Mouse (Mus musculus) lung, embryonic 15.5 days (tissue): ENCODE measurements around the gene Slc25a42. TPM values are rescaled to one million over a fixed set of nuclear protein-coding genes. Genes with fewer than 3 reads are reported as not detected.
A peak's percentile ranks its signal among the peaks of the same experiment; 100 is the strongest.

Experiments
- ATAC-seq: fragments of 200-750 bp; cut with Nextera tagmentation; 2 replicates; pipeline ENCODE4 v1.8.0; 2017; ENCODE audit warnings: moderate number of reproducible peaks, borderline replicate concordance; ENCODE audit not compliant: low FRiP score, low TSS enrichment; ENCODE audit errors: extremely low read depth
- H3K27ac ChIP-seq: fragments of 300-500 bp; sonication (generic); 2 replicates; pipeline ENCODE4 v1.5.1; 2015; ENCODE audit warnings: moderate library complexity, mild to moderate bottlenecking, inconsistent platforms
- H3K27me3 ChIP-seq: fragments of 300-500 bp; sonication (generic); 2 replicates; pipeline ENCODE4 v1.6.1; 2015; ENCODE audit warnings: inconsistent platforms
- H3K36me3 ChIP-seq: fragments of 300-500 bp; sonication (generic); 2 replicates; pipeline ENCODE4 v1.6.1; 2015; ENCODE audit warnings: inconsistent platforms
- H3K4me1 ChIP-seq: fragments of 300-500 bp; sonication (generic); 2 replicates; pipeline ENCODE4 v1.6.1; 2015; ENCODE audit warnings: inconsistent platforms
- H3K4me2 ChIP-seq: fragments of 300-500 bp; sonication (generic); 2 replicates; pipeline ENCODE4 v1.6.1; 2015; ENCODE audit warnings: inconsistent platforms, mild to moderate bottlenecking, moderate library complexity
- H3K4me3 ChIP-seq: fragments of 300-500 bp; sonication (generic); 2 replicates; pipeline ENCODE4 v1.5.1; 2015; ENCODE audit warnings: mild to moderate bottlenecking, inconsistent platforms
- H3K9ac ChIP-seq: fragments of 300-500 bp; sonication (generic); 2 replicates; pipeline ENCODE4 v1.6.1; 2015; ENCODE audit warnings: inconsistent platforms
- H3K9me3 ChIP-seq: fragments of 300-500 bp; sonication (generic); 2 replicates; pipeline ENCODE4 v1.6.1; 2016; ENCODE audit warnings: inconsistent platforms
- WGBS: fragments of 180-500 bp; shearing (Covaris S2); methylation state at CpG from one replicate; pipeline ENCODE4 v1.1.7; 2015; 5-methylcytosine and 5-hydroxymethylcytosine counted together
- polyA plus RNA-seq: library from polyadenylated mRNA; unstranded; fragments of >200 nt; fragmentation: Nextera tagmentation; extraction: Ambion mirVana; gene quantifications from 2 replicates; pipeline ENCODE4 v1.2.1, GENCODE M21; 2015

Gene Slc25a42
- polyA plus RNA-seq: 3.9 and 4.4 TPM in 2 replicates

- H3K9ac ChIP-seq: peak within 1 kb of the TSS; percentile 66
- H3K36me3 ChIP-seq: no peaks in the 10 kb centered on the region
- peak; percentile 98 for ATAC-seq
- H3K4me3 ChIP-seq: peak within 1 kb of the TSS; percentile 68
- H3K27ac ChIP-seq: peak within 1 kb of the TSS; percentile 38
- H3K4me1 ChIP-seq: peaks cover 16% of the 10 kb centered on the region
- WGBS: under 1% methylated on average over 66 of the region's 66 CpGs
- H3K9me3 ChIP-seq: no peaks in the 10 kb centered on the region
- peak within 1 kb of the TSS; percentile 99 for H3K4me2 ChIP-seq
- H3K27me3 ChIP-seq: no peaks in the 10 kb centered on the region
Measured at GRCm38 (mm10) chr8:70212112-70213055, at the start of gene Slc25a42. Gene Slc25a42, minus strand, starts transcription at chr8:70212305.

- Histone ChIP-seq H3K36me3 (peaks cover 93% of the 10 kb centered on the region), H3K4me3 (no peak overlapping the region), H3K4me1 (no peaks in the 10 kb centered on the region), H3K4me2 (no peak overlapping the region), H3K27me3 (no peaks in the 10 kb centered on the region), H3K27ac (no peak overlapping the region), H3K9me3 (no peaks in the 10 kb centered on the region), H3K9ac (no peak overlapping the region)
- WGBS: 69% methylated on average over 2 of the region's 2 CpGs
- ATAC-seq: peak; percentile 29; the same call in 1 of the 2 replicates
Measured at GRCm38 (mm10) chr8:70259043-70259442, 46.9 kb upstream of the Slc25a42 start.

- H3K27me3 ChIP-seq: no peaks in the 10 kb centered on the region
- WGBS: 65% methylated on average over 5 of the region's 5 CpGs
- no peaks in the 10 kb centered on the region for H3K9me3 ChIP-seq
- H3K4me2 ChIP-seq: no peak overlapping the region
- no peaks in the 10 kb centered on the region for H3K4me1 ChIP-seq
- no peak overlapping the region for H3K9ac ChIP-seq
- no peak overlapping the region for H3K4me3 ChIP-seq
- no peak overlapping the region for H3K27ac ChIP-seq
- H3K36me3 ChIP-seq: peaks cover 93% of the 10 kb centered on the region
- no peak for ATAC-seq
Measured at GRCm38 (mm10) chr8:70258600-70258999, 46.5 kb upstream of the Slc25a42 start.

GRCm38 (mm10) chr8:70257456-70257855 is 45.4 kb upstream of the Slc25a42 start:
- Histone ChIP-seq H3K4me1 (no peaks in the 10 kb centered on the region), H3K9me3 (no peaks in the 10 kb centered on the region), H3K4me2 (no peak overlapping the region), H3K4me3 (no peak overlapping the region), H3K36me3 (peaks cover 93% of the 10 kb centered on the region), H3K27me3 (no peaks in the 10 kb centered on the region), H3K27ac (no peak overlapping the region), H3K9ac (no peak overlapping the region)
- no peak; the same call in 1 of the 2 replicates for ATAC-seq
- 89% methylated on average over 3 of the region's 3 CpGs for WGBS

- Histone ChIP-seq H3K4me1 (no peaks in the 10 kb centered on the region), H3K9me3 (no peaks in the 10 kb centered on the region), H3K9ac (no peak overlapping the region), H3K27me3 (no peaks in the 10 kb centered on the region), H3K36me3 (peaks cover 94% of the 10 kb centered on the region), H3K27ac (no peak overlapping the region), H3K4me3 (no peak overlapping the region), H3K4me2 (no peak overlapping the region)
- WGBS: 77% methylated on average over 1 of the region's 1 CpGs
- ATAC-seq: no peak
Measured at GRCm38 (mm10) chr8:70254628-70255027, 42.5 kb upstream of the Slc25a42 start.

- ATAC-seq: no peak
- H3K4me1 ChIP-seq: no peaks in the 10 kb centered on the region
- no peak overlapping the region for H3K4me2 ChIP-seq
- WGBS: 94% methylated on average over 3 of the region's 3 CpGs
- H3K4me3 ChIP-seq: no peak overlapping the region
- H3K36me3 ChIP-seq: peaks cover 80% of the 10 kb centered on the region
- H3K27me3 ChIP-seq: no peaks in the 10 kb centered on the region
- H3K9me3 ChIP-seq: no peaks in the 10 kb centered on the region
- H3K9ac ChIP-seq: no peak overlapping the region
- no peak overlapping the region for H3K27ac ChIP-seq
Measured at GRCm38 (mm10) chr8:70247841-70248240, 35.7 kb upstream of the Slc25a42 start.

GRCm38 (mm10) chr8:70246622-70247021 is 34.5 kb upstream of the Slc25a42 start:
- Histone ChIP-seq H3K4me2 (no peak overlapping the region), H3K9me3 (no peaks in the 10 kb centered on the region), H3K4me3 (no peak overlapping the region), H3K27ac (no peak overlapping the region), H3K9ac (no peak overlapping the region), H3K4me1 (no peaks in the 10 kb centered on the region), H3K27me3 (no peaks in the 10 kb centered on the region), H3K36me3 (peaks cover 79% of the 10 kb centered on the region)
- WGBS: 88% methylated on average over 6 of the region's 6 CpGs
- ATAC-seq: no peak

- Histone ChIP-seq H3K4me3 (no peak overlapping the region), H3K9me3 (no peaks in the 10 kb centered on the region), H3K36me3 (peaks cover 80% of the 10 kb centered on the region), H3K27me3 (no peaks in the 10 kb centered on the region), H3K4me1 (peaks cover 7% of the 10 kb centered on the region), H3K4me2 (no peak overlapping the region), H3K9ac (no peak overlapping the region), H3K27ac (no peak overlapping the region)
- no peak for ATAC-seq
- 83% methylated on average over 5 of the region's 5 CpGs for WGBS
Measured at GRCm38 (mm10) chr8:70240642-70241041, 28.5 kb upstream of the Slc25a42 start.

- no peaks in the 10 kb centered on the region for H3K27me3 ChIP-seq
- H3K9ac ChIP-seq: no peak overlapping the region
- no peak overlapping the region for H3K4me2 ChIP-seq
- peaks cover 58% of the 10 kb centered on the region for H3K36me3 ChIP-seq
- H3K27ac ChIP-seq: no peak overlapping the region
- 85% methylated on average over 2 of the region's 2 CpGs for WGBS
- H3K9me3 ChIP-seq: no peaks in the 10 kb centered on the region
- ATAC-seq: no peak
- H3K4me1 ChIP-seq: peaks cover 22% of the 10 kb centered on the region
- H3K4me3 ChIP-seq: no peak overlapping the region
Measured at GRCm38 (mm10) chr8:70237842-70238241, 25.7 kb upstream of the Slc25a42 start.

GRCm38 (mm10) chr8:70234781-70235128 is 22.6 kb upstream of the Slc25a42 start:
- 0% methylated on average over 15 of the region's 15 CpGs for WGBS
- Histone ChIP-seq H3K4me1 (peaks cover 22% of the 10 kb centered on the region), H3K9me3 (no peaks in the 10 kb centered on the region), H3K27ac (peak overlapping the region; percentile 84), H3K36me3 (peaks cover 29% of the 10 kb centered on the region), H3K27me3 (no peaks in the 10 kb centered on the region), H3K4me2 (peak overlapping the region; percentile 92), H3K9ac (peak overlapping the region; percentile 57), H3K4me3 (peak overlapping the region; percentile 87)
- ATAC-seq: no peak

- WGBS: 3% methylated on average over 67 of the region's 67 CpGs
Measured at GRCm38 (mm10) chr8:70234080-70234780, 22.1 kb upstream of the Slc25a42 start, which contains the start of the genes Sugp2 and Armc6. Gene Sugp2, plus strand, starts transcription at chr8:70234226. Gene Armc6, minus strand, starts transcription at chr8:70234466.

GRCm38 (mm10) chr8:70233606-70234005 is 21.5 kb upstream of the Slc25a42 start:
- WGBS: 5% methylated on average over 13 of the region's 13 CpGs
- H3K27me3 ChIP-seq: no peaks in the 10 kb centered on the region
- H3K36me3 ChIP-seq: peaks cover 31% of the 10 kb centered on the region
- H3K27ac ChIP-seq: no peak overlapping the region
- peak overlapping the region; percentile 87 for H3K4me3 ChIP-seq
- no peaks in the 10 kb centered on the region for H3K9me3 ChIP-seq
- H3K9ac ChIP-seq: peak overlapping the region; percentile 57
- H3K4me1 ChIP-seq: peaks cover 22% of the 10 kb centered on the region
- ATAC-seq: peak; percentile 10; the same call in 1 of the 2 replicates
- peak overlapping the region; percentile 92 for H3K4me2 ChIP-seq

More at GRCm38 (mm10) chr8:70234080-70234780, 22.1 kb upstream of the Slc25a42 start, which contains the start of the genes Sugp2 and Armc6:
- Histone ChIP-seq H3K9me3 (no peaks in the 10 kb centered on the region), H3K27me3 (no peaks in the 10 kb centered on the region), H3K4me1 (peaks cover 22% of the 10 kb centered on the region), H3K4me2 (peak within 1 kb of the TSS; percentile 92), H3K9ac (peak within 1 kb of the TSS; percentile 57), H3K27ac (peak within 1 kb of the TSS; percentile 84), H3K4me3 (peak within 1 kb of the TSS; percentile 87), H3K36me3 (peaks cover 32% of the 10 kb centered on the region)
- ATAC-seq: peak; percentile 98
